Mouse (Mus musculus): ENCODE data around the gene Rpl15. TPM values are rescaled to one million over a fixed set of nuclear protein-coding genes. Genes with fewer than 3 reads are reported as not detected.
"Not testable (repeated sequence)": the region's sequence is repeated elsewhere in the genome, so short reads cannot be mapped to it uniquely, and the experiment has no call there.

The Rpl15 gene
- polyA plus RNA-seq, 1 experiment from 2014 or later, result 262 TPM

- peak overlapping the region; percentile 81 for H3K4me2 ChIP-seq (replicated peaks; ENCODE audit: low read depth)
- H3K9ac ChIP-seq (ENCODE audit: low read depth, low read length), result peak overlapping the region; percentile 82
- no peaks in the 10 kb centered on the region for H3K4me1 ChIP-seq (replicated peaks; ENCODE audit: control insufficient read depth, insufficient read depth, low read length)
- H3K4me3 ChIP-seq (ENCODE audit: low read depth, low read length), result peak overlapping the region; percentile 72
- under 1% methylated on average over 67 of the region's 71 CpGs for WGBS
- TF ChIP-seq CTCF (IDR thresholded peaks at IDR 0.05; ENCODE audit: low read depth), result no peak
- H3K27ac ChIP-seq (ENCODE audit: low read depth, low read length), result peak overlapping the region; percentile 95
- no peaks in the 10 kb centered on the region for H3K9me3 ChIP-seq (ENCODE audit: control insufficient read depth)
- H3K27me3 ChIP-seq (replicated peaks; ENCODE audit: control insufficient read depth, insufficient read depth, low read length), result no peaks in the 10 kb centered on the region
- ATAC-seq, result peak; percentile 84
- no peaks in the 10 kb centered on the region for H3K36me3 ChIP-seq (ENCODE audit: control insufficient read depth, insufficient read depth)
These were observed 33.0 kb downstream of the Rpl15 start for GRCm38 (mm10) chr14:18238131-18238749.

GRCm38 (mm10) chr14:18237381-18237780 lies 33.8 kb downstream of the Rpl15 start:
- WGBS, result 76% methylated on average over 4 of the region's 4 CpGs
- Histone ChIP-seq H3K4me2 (replicated peaks; ENCODE audit: low read depth) (peak overlapping the region; percentile 81; the same call in 1 of the 2 replicates), H3K36me3 (ENCODE audit: control insufficient read depth, insufficient read depth) (no peaks in the 10 kb centered on the region), H3K27me3 (replicated peaks; ENCODE audit: control insufficient read depth, insufficient read depth, low read length) (no peaks in the 10 kb centered on the region), H3K9ac (ENCODE audit: low read depth, low read length) (no peak overlapping the region), H3K27ac (ENCODE audit: low read depth, low read length) (no peak overlapping the region), H3K4me1 (replicated peaks; ENCODE audit: control insufficient read depth, insufficient read depth, low read length) (no peaks in the 10 kb centered on the region), H3K4me3 (ENCODE audit: low read depth, low read length) (peak overlapping the region; percentile 72; the same call in 1 of the 2 replicates), H3K9me3 (ENCODE audit: control insufficient read depth) (no peaks in the 10 kb centered on the region)
- no peak for TF ChIP-seq CTCF (IDR thresholded peaks at IDR 0.05; ENCODE audit: low read depth)
- no peak for ATAC-seq

GRCm38 (mm10) chr14:18236496-18237235 lies 34.5 kb downstream of the Rpl15 start:
- H3K9ac ChIP-seq (ENCODE audit: low read depth, low read length); H3K4me2 ChIP-seq (replicated peaks; ENCODE audit: low read depth); H3K36me3 ChIP-seq (ENCODE audit: control insufficient read depth, insufficient read depth); H3K4me1 ChIP-seq (replicated peaks; ENCODE audit: control insufficient read depth, insufficient read depth, low read length); H3K9me3 ChIP-seq (ENCODE audit: control insufficient read depth); H3K4me3 ChIP-seq (ENCODE audit: low read depth, low read length); ATAC-seq; H3K27me3 ChIP-seq (replicated peaks; ENCODE audit: control insufficient read depth, insufficient read depth, low read length); H3K27ac ChIP-seq (ENCODE audit: low read depth, low read length): not testable (repeated sequence)
- 43% methylated on average over 2 of the region's 2 CpGs for WGBS

GRCm38 (mm10) chr14:18233981-18234960 lies 36.9 kb downstream of the Rpl15 start:
- no peaks in the 10 kb centered on the region for H3K27me3 ChIP-seq (replicated peaks; ENCODE audit: control insufficient read depth, insufficient read depth, low read length)
- WGBS, result 30% methylated on average over 5 of the region's 5 CpGs
- peak overlapping the region; percentile 47 for H3K4me2 ChIP-seq (replicated peaks; ENCODE audit: low read depth)
- H3K27ac ChIP-seq (ENCODE audit: low read depth, low read length), result peak overlapping the region; percentile 60; the same call in 1 of the 2 replicates
- no peak for TF ChIP-seq CTCF (IDR thresholded peaks at IDR 0.05; ENCODE audit: low read depth)
- no peak overlapping the region for H3K9ac ChIP-seq (ENCODE audit: low read depth, low read length)
- peak overlapping the region; percentile 2; the same call in 1 of the 2 replicates for H3K4me3 ChIP-seq (ENCODE audit: low read depth, low read length)
- H3K36me3 ChIP-seq (ENCODE audit: control insufficient read depth, insufficient read depth), result no peaks in the 10 kb centered on the region
- H3K9me3 ChIP-seq (ENCODE audit: control insufficient read depth), result no peaks in the 10 kb centered on the region
- H3K4me1 ChIP-seq (replicated peaks; ENCODE audit: control insufficient read depth, insufficient read depth, low read length), result no peaks in the 10 kb centered on the region
- ATAC-seq, result peak; percentile 53

GRCm38 (mm10) chr14:18233076-18233475 lies 38.1 kb downstream of the Rpl15 start:
- Histone ChIP-seq H3K27me3 (replicated peaks; ENCODE audit: control insufficient read depth, insufficient read depth, low read length) (no peaks in the 10 kb centered on the region), H3K4me1 (replicated peaks; ENCODE audit: control insufficient read depth, insufficient read depth, low read length) (no peaks in the 10 kb centered on the region), H3K9me3 (ENCODE audit: control insufficient read depth) (no peaks in the 10 kb centered on the region), H3K4me2 (replicated peaks; ENCODE audit: low read depth) (no peak overlapping the region), H3K36me3 (ENCODE audit: control insufficient read depth, insufficient read depth) (no peaks in the 10 kb centered on the region), H3K4me3 (ENCODE audit: low read depth, low read length) (no peak overlapping the region), H3K27ac (ENCODE audit: low read depth, low read length) (no peak overlapping the region), H3K9ac (ENCODE audit: low read depth, low read length) (no peak overlapping the region)
- 87% methylated on average over 2 of the region's 2 CpGs for WGBS
- ATAC-seq, result no peak
- TF ChIP-seq CTCF (IDR thresholded peaks at IDR 0.05; ENCODE audit: low read depth), result no peak

GRCm38 (mm10) chr14:18231866-18232265 lies 39.3 kb downstream of the Rpl15 start:
- H3K27ac ChIP-seq (ENCODE audit: low read depth, low read length); H3K9ac ChIP-seq (ENCODE audit: low read depth, low read length); ATAC-seq; H3K36me3 ChIP-seq (ENCODE audit: control insufficient read depth, insufficient read depth); H3K4me1 ChIP-seq (replicated peaks; ENCODE audit: control insufficient read depth, insufficient read depth, low read length); H3K4me2 ChIP-seq (replicated peaks; ENCODE audit: low read depth); H3K27me3 ChIP-seq (replicated peaks; ENCODE audit: control insufficient read depth, insufficient read depth, low read length); H3K4me3 ChIP-seq (ENCODE audit: low read depth, low read length); H3K9me3 ChIP-seq (ENCODE audit: control insufficient read depth): not testable (repeated sequence)
- 96% methylated on average over 8 of the region's 8 CpGs for WGBS

- not testable (repeated sequence) for H3K27me3 ChIP-seq (replicated peaks; ENCODE audit: control insufficient read depth, insufficient read depth, low read length); H3K4me2 ChIP-seq (replicated peaks; ENCODE audit: low read depth); H3K36me3 ChIP-seq (ENCODE audit: control insufficient read depth, insufficient read depth); H3K27ac ChIP-seq (ENCODE audit: low read depth, low read length); H3K4me3 ChIP-seq (ENCODE audit: low read depth, low read length); H3K9me3 ChIP-seq (ENCODE audit: control insufficient read depth); ATAC-seq; H3K4me1 ChIP-seq (replicated peaks; ENCODE audit: control insufficient read depth, insufficient read depth, low read length); H3K9ac ChIP-seq (ENCODE audit: low read depth, low read length)
- WGBS, result 95% methylated on average over 10 of the region's 10 CpGs
These were observed 41.4 kb downstream of the Rpl15 start for GRCm38 (mm10) chr14:18229751-18230150.

GRCm38 (mm10) chr14:18226181-18226580 lies 45.0 kb downstream of the Rpl15 start:
- H3K9ac ChIP-seq (ENCODE audit: low read depth, low read length); H3K27ac ChIP-seq (ENCODE audit: low read depth, low read length); H3K36me3 ChIP-seq (ENCODE audit: control insufficient read depth, insufficient read depth); ATAC-seq; H3K27me3 ChIP-seq (replicated peaks; ENCODE audit: control insufficient read depth, insufficient read depth, low read length); H3K4me1 ChIP-seq (replicated peaks; ENCODE audit: control insufficient read depth, insufficient read depth, low read length); H3K4me2 ChIP-seq (replicated peaks; ENCODE audit: low read depth); H3K9me3 ChIP-seq (ENCODE audit: control insufficient read depth); H3K4me3 ChIP-seq (ENCODE audit: low read depth, low read length): not testable (repeated sequence)
- 80% methylated on average over 11 of the region's 11 CpGs for WGBS

Measured in intestine, postnatal 0 days (tissue).